Mouse (Mus musculus) stomach, embryonic 16.5 days (tissue): ENCODE measurements at regions not wholly inside any gene's neighbourhood (a gene's known extent, or its start where the extent isn't known, plus 50 kb on each side); places are given as distances from the start of the nearest gene placed in this dataset.

ENCODE experiments used
- ATAC-seq: fragments of 200-750 bp; cut with Nextera tagmentation; 2 replicates; pipeline ENCODE4 v1.8.0; 2017; ENCODE audit warnings: moderate number of reproducible peaks, moderate TSS enrichment; ENCODE audit not compliant: insufficient read depth, low FRiP score
- H3K27ac ChIP-seq: fragments of 300-500 bp; sonication (generic); 2 replicates; pipeline ENCODE4 v1.5.1; 2014; ENCODE audit warnings: low read length
- H3K27me3 ChIP-seq: fragments of 300-500 bp; sonication (generic); 2 replicates; pipeline ENCODE4 v1.6.1; 2014; ENCODE audit warnings: low read length, control low read depth, mixed read lengths; ENCODE audit not compliant: control insufficient read depth, insufficient read depth
- H3K36me3 ChIP-seq: fragments of 300-500 bp; sonication (generic); 2 replicates; pipeline ENCODE4 v1.6.1; 2014; ENCODE audit warnings: low read length; ENCODE audit not compliant: control insufficient read depth, insufficient read depth
- H3K4me1 ChIP-seq: fragments of 300-500 bp; sonication (generic); 2 replicates; pipeline ENCODE4 v1.6.1; 2014; ENCODE audit warnings: low read length, control low read depth, mixed read lengths; ENCODE audit not compliant: control insufficient read depth, insufficient read depth
- H3K4me2 ChIP-seq: fragments of 300-500 bp; sonication (generic); 2 replicates; pipeline ENCODE4 v1.6.1; 2014; ENCODE audit warnings: low read depth, low read length, mixed read lengths
- H3K4me3 ChIP-seq: fragments of 300-500 bp; sonication (generic); replicated peaks from 2 replicates; pipeline ENCODE4 v1.5.1; 2014; ENCODE audit warnings: mild to moderate bottlenecking, low read length
- H3K9ac ChIP-seq: fragments of 300-500 bp; sonication (generic); 2 replicates; pipeline ENCODE4 v1.6.1; 2014; ENCODE audit warnings: low read length
- H3K9me3 ChIP-seq: fragments of 300-500 bp; sonication (generic); replicated peaks from 2 replicates; pipeline ENCODE4 v1.6.1; 2016; ENCODE audit warnings: low read length, control low read depth; ENCODE audit not compliant: control insufficient read depth
- WGBS: fragments of 180-500 bp; shearing (Covaris S2); extraction: QIAGEN DNeasy Blood & Tissue Kit; methylation state at CpG from one replicate; pipeline ENCODE4 v1.1.7; 2014; 5-methylcytosine and 5-hydroxymethylcytosine counted together

DNA sequence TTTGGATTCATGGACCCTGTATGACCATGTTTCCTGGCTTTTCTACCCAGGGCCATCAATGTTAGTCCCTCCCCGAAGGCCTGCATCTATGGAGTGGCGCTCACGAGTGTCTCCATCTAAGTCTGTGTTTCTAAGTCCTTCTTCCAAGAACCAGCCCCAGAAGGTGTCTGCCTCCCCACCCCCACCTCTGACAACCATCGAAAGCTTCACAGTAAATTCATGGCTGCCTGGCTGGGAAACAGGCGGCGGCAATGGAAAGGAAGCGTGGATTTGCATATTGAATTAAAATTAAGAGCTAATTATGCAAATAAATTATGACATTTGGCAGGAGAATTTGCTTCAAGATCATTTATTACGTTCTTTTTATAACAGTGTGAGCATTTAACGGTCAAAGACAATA is 83.9 kb downstream of the Hif1an start:
- no peak for ATAC-seq
- no peak overlapping the region for H3K4me3 ChIP-seq

GRCm38 (mm10) chr19:44649206-44649605 is 86.6 kb downstream of the Hif1an start:
- no peaks in the 10 kb centered on the region for H3K36me3 ChIP-seq
- WGBS: 62% methylated on average over 7 of the region's 7 CpGs
- H3K4me1 ChIP-seq: no peaks in the 10 kb centered on the region
- no peak overlapping the region for H3K27ac ChIP-seq
- H3K9ac ChIP-seq: no peak overlapping the region
- no peak for ATAC-seq
- H3K27me3 ChIP-seq: peaks cover 42% of the 10 kb centered on the region
- H3K4me2 ChIP-seq: no peak overlapping the region
- H3K9me3 ChIP-seq: no peaks in the 10 kb centered on the region
- no peak overlapping the region for H3K4me3 ChIP-seq

More for the DNA sequence above, 83.9 kb downstream of the Hif1an start:
- Histone ChIP-seq H3K27me3 (peaks cover 43% of the 10 kb centered on the region), H3K4me2 (no peak overlapping the region), H3K4me1 (no peaks in the 10 kb centered on the region), H3K27ac (no peak overlapping the region), H3K9me3 (no peaks in the 10 kb centered on the region), H3K9ac (no peak overlapping the region), H3K36me3 (no peaks in the 10 kb centered on the region)
- WGBS: 77% methylated on average over 9 of the region's 9 CpGs

DNA sequence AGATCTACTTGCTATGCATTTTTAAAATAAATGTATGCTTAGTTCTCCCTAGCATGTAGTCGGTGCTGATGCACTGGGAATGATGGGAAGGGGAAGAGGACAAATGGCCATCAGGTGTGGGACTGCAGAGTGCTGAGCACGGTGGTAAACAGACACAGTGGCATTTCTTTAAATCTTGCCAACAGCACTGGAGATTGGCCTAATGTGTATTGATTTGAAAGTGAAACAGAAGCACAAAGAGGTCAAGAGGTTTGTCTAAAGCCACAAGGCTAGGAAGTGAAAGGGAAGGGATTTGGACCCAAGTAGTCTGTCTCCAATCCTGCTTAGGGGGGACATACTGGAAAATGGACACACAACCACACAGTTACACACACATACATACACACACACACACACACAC is 88.2 kb downstream of the Hif1an start:
- H3K9me3 ChIP-seq: no peaks in the 10 kb centered on the region
- no peak overlapping the region for H3K27ac ChIP-seq
- H3K4me2 ChIP-seq: no peak overlapping the region
- H3K27me3 ChIP-seq: peaks cover 35% of the 10 kb centered on the region
- H3K4me1 ChIP-seq: no peaks in the 10 kb centered on the region
- no peak overlapping the region for H3K9ac ChIP-seq
- 19% methylated on average over 2 of the region's 2 CpGs for WGBS
- no peak overlapping the region for H3K4me3 ChIP-seq
- no peaks in the 10 kb centered on the region for H3K36me3 ChIP-seq
- no peak for ATAC-seq

GRCm38 (mm10) chr19:44651605-44652004 is 89.0 kb downstream of the Hif1an start:
- 7% methylated on average over 4 of the region's 4 CpGs for WGBS
- no peaks in the 10 kb centered on the region for H3K4me1 ChIP-seq
- H3K36me3 ChIP-seq: no peaks in the 10 kb centered on the region
- ATAC-seq: no peak
- H3K27ac ChIP-seq: no peak overlapping the region
- H3K9me3 ChIP-seq: no peaks in the 10 kb centered on the region
- peaks cover 30% of the 10 kb centered on the region for H3K27me3 ChIP-seq
- H3K4me2 ChIP-seq: no peak overlapping the region
- H3K4me3 ChIP-seq: no peak overlapping the region
- H3K9ac ChIP-seq: no peak overlapping the region

DNA sequence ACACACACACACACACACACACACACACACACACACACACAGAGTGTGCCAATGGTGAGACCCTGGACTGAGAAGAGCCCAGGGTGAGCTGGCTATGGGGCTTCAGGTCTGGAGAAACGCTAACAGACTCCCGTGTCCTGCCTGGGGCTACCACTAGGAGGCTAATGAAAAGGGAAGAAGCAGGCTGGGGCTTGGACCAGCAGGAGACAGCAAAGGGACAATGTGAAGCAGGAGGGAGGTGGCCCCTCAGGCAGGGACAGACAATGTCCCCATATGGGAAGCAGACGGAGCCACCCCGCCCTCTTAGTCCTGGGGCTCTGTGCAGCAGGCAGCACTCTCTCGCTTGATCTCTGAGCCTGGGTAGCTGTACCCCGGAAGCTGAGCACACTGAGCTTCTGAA is 93.1 kb downstream of the Hif1an start:
- no peak overlapping the region for H3K27ac ChIP-seq
- WGBS: 6% methylated on average over 6 of the region's 6 CpGs
- no peaks in the 10 kb centered on the region for H3K4me1 ChIP-seq
- H3K9me3 ChIP-seq: no peaks in the 10 kb centered on the region
- no peak for ATAC-seq
- H3K9ac ChIP-seq: no peak overlapping the region
- no peak overlapping the region for H3K4me2 ChIP-seq
- no peaks in the 10 kb centered on the region for H3K36me3 ChIP-seq
- peaks cover 13% of the 10 kb centered on the region for H3K27me3 ChIP-seq
- H3K4me3 ChIP-seq: no peak overlapping the region

DNA sequence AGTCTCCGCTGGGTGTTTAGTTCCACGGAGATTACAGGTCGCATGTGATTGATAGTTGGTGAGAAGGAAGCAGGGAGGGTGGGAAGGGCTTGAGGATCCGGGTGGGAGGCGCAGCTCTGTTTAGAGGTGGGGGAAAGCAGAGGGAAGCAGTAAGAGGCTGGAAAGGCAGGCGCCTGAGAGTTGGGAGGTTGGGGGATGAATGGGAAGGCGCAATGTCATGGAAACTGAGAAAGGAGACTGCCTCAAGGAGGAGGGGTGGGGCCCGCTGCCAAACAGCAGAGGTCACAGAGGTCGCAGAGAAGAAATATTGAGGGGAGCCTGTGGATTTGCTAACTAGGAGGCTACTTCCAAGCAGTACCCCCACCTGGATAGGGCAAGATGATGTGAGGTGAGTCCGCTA is 96.5 kb upstream of the Pax2 start:
- H3K9ac ChIP-seq: no peak overlapping the region
- no peak for ATAC-seq
- H3K36me3 ChIP-seq: no peaks in the 10 kb centered on the region
- no peak overlapping the region for H3K4me3 ChIP-seq
- no peak overlapping the region for H3K4me2 ChIP-seq
- WGBS: 8% methylated on average over 10 of the region's 10 CpGs
- no peak overlapping the region for H3K27ac ChIP-seq
- H3K27me3 ChIP-seq: peaks cover 4% of the 10 kb centered on the region
- H3K4me1 ChIP-seq: no peaks in the 10 kb centered on the region
- H3K9me3 ChIP-seq: no peaks in the 10 kb centered on the region

DNA sequence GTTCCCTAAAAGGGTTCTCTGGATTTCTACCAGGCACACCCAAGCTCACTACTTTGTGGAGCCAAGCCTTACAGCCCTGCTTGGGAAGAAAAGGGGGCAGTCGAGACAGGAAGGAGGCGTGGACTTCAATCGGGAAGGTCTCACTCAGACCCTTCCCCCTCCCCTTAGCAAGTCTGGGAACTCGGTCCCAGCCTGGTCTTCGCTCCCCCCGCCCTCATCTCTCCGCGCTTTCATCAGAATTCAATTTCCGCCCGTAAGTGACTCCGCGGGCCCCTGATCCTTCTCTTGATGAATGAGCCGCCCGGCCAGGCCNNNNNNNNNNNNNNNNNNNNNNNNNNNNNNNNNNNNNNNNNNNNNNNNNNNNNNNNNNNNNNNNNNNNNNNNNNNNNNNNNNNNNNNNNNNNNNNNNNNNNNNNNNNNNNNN is 86.3 kb upstream of the Pax2 start:
- under 1% methylated on average over 14 of the region's 14 CpGs for WGBS
- Histone ChIP-seq H3K9ac (no peak overlapping the region), H3K36me3 (no peaks in the 10 kb centered on the region), H3K27ac (no peak overlapping the region), H3K4me3 (peak overlapping the region; percentile 17; the same call in 1 of the 2 replicates), H3K9me3 (no peaks in the 10 kb centered on the region), H3K27me3 (peaks cover 70% of the 10 kb centered on the region), H3K4me1 (peaks cover 12% of the 10 kb centered on the region), H3K4me2 (peak overlapping the region; percentile 44)
- no peak for ATAC-seq

DNA sequence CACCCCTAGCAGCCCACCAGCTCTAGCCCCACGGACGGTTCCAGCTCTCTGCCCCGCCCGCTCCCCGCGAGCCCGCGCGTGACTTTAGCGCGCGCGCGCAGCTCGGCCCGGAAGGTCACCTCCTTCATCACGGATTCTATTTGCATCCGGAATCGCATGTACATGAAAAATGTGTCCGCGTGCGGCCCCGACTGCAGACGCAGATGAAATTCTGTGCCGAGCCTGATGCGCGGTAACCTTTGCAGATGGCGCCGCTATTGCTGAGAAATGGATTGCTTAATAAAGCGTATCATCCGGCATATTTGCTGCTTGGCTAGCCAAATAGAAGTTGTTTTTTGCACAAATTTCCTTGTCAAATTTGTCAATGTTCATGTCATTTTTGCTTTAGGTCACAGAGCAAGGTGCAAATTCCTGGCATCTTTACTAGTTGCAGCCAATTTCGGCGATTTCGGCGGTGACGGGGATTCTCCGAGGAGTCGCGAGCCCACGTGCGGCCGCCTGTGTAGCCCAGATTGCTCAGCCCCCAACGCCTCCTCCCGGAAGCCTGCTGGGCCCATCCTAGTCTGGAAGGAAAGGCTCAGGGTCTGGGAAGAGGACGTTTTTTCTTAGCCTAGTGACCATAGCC is 81.1 kb upstream of the Pax2 start:
- Histone ChIP-seq H3K4me2 (no peak overlapping the region), H3K9me3 (no peaks in the 10 kb centered on the region), H3K27ac (no peak overlapping the region), H3K27me3 (peaks cover 93% of the 10 kb centered on the region), H3K9ac (no peak overlapping the region), H3K4me3 (peak overlapping the region; percentile 5; the same call in 1 of the 2 replicates), H3K36me3 (no peaks in the 10 kb centered on the region), H3K4me1 (peaks cover 12% of the 10 kb centered on the region)
- ATAC-seq: no peak
- 5% methylated on average over 45 of the region's 45 CpGs for WGBS

DNA sequence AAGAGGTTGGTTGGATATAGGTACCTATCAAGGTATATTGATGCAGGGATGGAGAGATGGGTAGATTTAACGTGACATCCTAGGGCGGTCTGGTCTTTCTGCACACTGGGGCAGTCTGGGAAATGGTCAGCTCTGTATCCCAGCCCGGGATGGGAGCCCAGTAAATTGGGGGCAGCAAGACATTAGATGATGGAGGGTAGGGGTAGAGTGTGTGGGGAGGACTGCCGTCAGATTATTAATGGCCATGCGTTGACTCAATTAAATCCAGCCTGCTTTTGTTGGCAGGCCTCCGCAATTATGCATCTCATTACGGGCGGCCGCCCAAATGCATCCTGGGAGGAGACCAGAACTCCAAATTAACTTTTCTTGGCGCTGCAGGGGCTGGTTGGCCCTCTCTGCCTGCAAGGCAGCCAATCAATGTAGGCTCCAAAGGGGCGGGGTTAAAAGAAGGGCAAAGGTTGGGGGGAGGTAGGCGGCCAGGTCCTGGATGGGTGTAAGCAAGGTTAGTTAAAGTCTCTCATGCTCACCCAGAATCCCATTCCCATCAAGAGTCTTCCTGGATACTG is 79.2 kb upstream of the Pax2 start:
- Histone ChIP-seq H3K36me3 (no peaks in the 10 kb centered on the region), H3K27me3 (peaks cover 92% of the 10 kb centered on the region), H3K27ac (no peak overlapping the region), H3K9me3 (no peaks in the 10 kb centered on the region), H3K4me1 (peaks cover 5% of the 10 kb centered on the region; the same call in 1 of the 2 replicates), H3K4me2 (no peak overlapping the region), H3K4me3 (no peak overlapping the region), H3K9ac (no peak overlapping the region)
- ATAC-seq: 0 out of 2 replicates have a peak, but pooled peaks have one; percentile 13
- WGBS: 7% methylated on average over 12 of the region's 12 CpGs
